Mouse (Mus musculus) limb, embryonic 15.5 days (tissue): ENCODE measurements around the gene Faah. TPM values are rescaled to one million over a fixed set of nuclear protein-coding genes. Genes with fewer than 3 reads are reported as not detected.

ENCODE experiments used
- ATAC-seq: fragments of 200-750 bp; cut with Nextera tagmentation; 2 replicates; pipeline ENCODE4 v1.8.0; 2017; ENCODE audit warnings: low read depth, moderate TSS enrichment; ENCODE audit not compliant: insufficient number of reproducible peaks, low FRiP score, low TSS enrichment
- H3K27ac ChIP-seq: fragments of 300-500 bp; sonication (generic); 2 replicates; pipeline ENCODE4 v1.5.1; 2015; ENCODE audit warnings: moderate library complexity, mild to moderate bottlenecking, inconsistent platforms
- H3K27me3 ChIP-seq: fragments of 300-500 bp; sonication (generic); 2 replicates; pipeline ENCODE4 v1.6.1; 2015; ENCODE audit warnings: inconsistent platforms
- H3K36me3 ChIP-seq: fragments of 300-500 bp; sonication (generic); 2 replicates; pipeline ENCODE4 v1.6.1; 2015; ENCODE audit warnings: inconsistent platforms
- H3K4me1 ChIP-seq: fragments of 300-500 bp; sonication (generic); 2 replicates; pipeline ENCODE4 v1.6.1; 2015; ENCODE audit warnings: inconsistent platforms
- H3K4me2 ChIP-seq: fragments of 300-500 bp; sonication (generic); 2 replicates; pipeline ENCODE4 v1.6.1; 2015; ENCODE audit warnings: mild to moderate bottlenecking, inconsistent platforms
- H3K4me3 ChIP-seq: fragments of 300-500 bp; sonication (generic); 2 replicates; pipeline ENCODE4 v1.5.1; 2015; ENCODE audit warnings: mild to moderate bottlenecking, inconsistent platforms
- H3K9ac ChIP-seq: fragments of 300-500 bp; sonication (generic); 2 replicates; pipeline ENCODE4 v1.6.1; 2015; ENCODE audit warnings: inconsistent platforms
- H3K9me3 ChIP-seq: fragments of 300-500 bp; sonication (generic); 2 replicates; pipeline ENCODE4 v1.6.1; 2016; ENCODE audit warnings: inconsistent platforms
- WGBS: fragments of 180-500 bp; shearing (Covaris S2); methylation state at CpG from one replicate; pipeline ENCODE4 v1.1.7; 2015; 5-methylcytosine and 5-hydroxymethylcytosine counted together
- polyA plus RNA-seq: library from polyadenylated mRNA; unstranded; fragments of >200 nt; fragmentation: Nextera tagmentation; extraction: Ambion mirVana; gene quantifications from 2 replicates; pipeline ENCODE4 v1.2.1, GENCODE M21; 2015

Faah gene
- polyA plus RNA-seq, 1 experiment from 2014 or later: 3.6 TPM

DNA sequence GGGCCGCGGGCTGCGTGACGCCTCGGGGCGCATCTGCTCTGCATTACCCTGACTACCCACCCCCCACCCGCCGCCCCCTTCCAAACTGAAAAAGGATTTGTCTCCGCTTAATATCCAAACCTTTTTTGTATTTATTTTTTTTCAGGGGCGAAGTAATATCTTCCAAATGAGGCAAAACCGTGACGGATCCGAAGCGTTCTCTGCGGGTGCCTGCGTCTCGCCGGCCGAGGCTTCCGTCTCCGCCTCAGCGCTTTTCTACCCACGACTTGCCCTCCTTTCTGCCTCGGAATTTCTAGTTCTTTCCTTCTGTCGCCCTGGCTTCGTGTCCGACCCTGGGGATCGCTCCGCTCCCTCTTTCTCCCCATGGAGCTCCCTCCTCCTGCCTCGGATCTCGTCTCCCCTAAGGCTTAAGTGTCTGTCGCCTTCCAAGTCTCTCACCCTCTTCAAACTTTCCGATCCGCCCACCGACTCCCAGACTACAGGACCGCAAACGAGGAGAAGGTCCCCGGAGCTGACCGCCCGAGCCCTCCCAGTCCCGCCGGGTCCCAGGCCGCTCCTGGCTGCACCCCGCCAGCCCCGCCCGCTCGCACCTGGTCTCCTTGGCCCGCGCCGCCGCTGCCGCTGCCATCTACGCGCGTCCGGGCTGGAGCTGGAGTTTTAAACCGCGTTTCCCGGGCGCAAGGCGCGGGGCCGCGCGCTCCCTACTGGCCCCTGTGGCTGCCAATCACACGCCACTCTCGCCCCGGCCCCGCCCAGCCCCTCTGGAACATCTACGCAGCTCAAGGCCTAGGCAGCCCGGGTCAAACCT, 78.2 kb downstream of the Faah start, which contains the start of gene Dmbx1:
Dmbx1 (minus strand) TSS at position 632 of the 808 bp plus-strand sequence.
- H3K27ac ChIP-seq: no peak within 1 kb of the TSS
- H3K27me3 ChIP-seq: peaks cover 99% of the 10 kb centered on the region
- H3K4me1 ChIP-seq: peaks cover 35% of the 10 kb centered on the region
- H3K9ac ChIP-seq: no peak within 1 kb of the TSS
- no peaks in the 10 kb centered on the region for H3K36me3 ChIP-seq
- peak within 1 kb of the TSS; percentile 60 for H3K4me2 ChIP-seq
- under 1% methylated on average over 71 of the region's 71 CpGs for WGBS
- no peak for ATAC-seq
- peak within 1 kb of the TSS; percentile 37 for H3K4me3 ChIP-seq
- H3K9me3 ChIP-seq: no peaks in the 10 kb centered on the region

DNA sequence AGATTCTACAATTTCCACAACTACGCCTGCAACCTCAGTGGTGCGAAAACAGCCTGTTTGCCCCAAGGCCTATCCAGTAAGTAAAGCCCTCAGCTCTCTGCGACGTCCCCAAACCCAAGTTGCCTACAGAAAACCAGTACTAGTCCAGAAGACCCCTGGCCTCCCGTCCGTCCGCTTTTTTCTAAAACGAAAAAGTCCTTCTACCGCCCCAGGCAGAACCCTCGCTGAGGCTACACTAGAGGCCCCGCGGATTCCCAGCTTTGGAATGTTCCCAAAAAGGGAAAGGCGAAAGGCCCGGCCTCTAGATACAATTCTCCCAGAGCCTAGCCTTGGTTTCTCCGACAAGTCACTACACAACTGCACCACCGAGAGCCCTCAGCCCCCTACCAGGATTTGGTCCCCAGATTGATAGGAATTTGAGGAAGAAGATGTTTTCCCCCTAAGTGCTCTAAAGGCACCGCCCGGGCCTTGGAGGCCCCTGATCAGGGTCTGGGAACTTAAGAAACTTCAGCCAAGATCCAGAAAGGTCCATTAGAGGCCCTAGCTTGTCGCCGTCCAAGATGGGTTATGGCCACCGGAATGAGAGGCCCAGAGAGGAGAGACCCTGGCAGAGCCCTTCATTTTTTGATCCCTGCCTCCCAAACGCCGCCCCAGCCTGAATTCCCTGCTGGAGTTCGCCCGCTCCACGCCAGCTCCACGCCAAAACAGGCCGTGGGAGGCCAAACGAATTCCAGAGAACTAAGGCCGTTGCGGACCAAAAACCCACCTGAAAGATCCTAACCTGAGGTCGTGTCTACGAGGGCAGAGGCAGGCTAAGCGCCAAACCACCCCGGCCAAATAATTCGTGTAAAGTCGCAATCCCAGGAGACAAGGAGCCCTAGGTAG, 79.2 kb downstream of the Faah start:
- peak overlapping the region; percentile 60 for H3K4me2 ChIP-seq
- no peaks in the 10 kb centered on the region for H3K9me3 ChIP-seq
- WGBS: 2% methylated on average over 37 of the region's 37 CpGs
- H3K36me3 ChIP-seq: no peaks in the 10 kb centered on the region
- H3K4me1 ChIP-seq: peaks cover 30% of the 10 kb centered on the region
- peak overlapping the region; percentile 37 for H3K4me3 ChIP-seq
- peaks cover 99% of the 10 kb centered on the region for H3K27me3 ChIP-seq
- no peak for ATAC-seq
- no peak overlapping the region for H3K9ac ChIP-seq
- no peak overlapping the region for H3K27ac ChIP-seq

DNA sequence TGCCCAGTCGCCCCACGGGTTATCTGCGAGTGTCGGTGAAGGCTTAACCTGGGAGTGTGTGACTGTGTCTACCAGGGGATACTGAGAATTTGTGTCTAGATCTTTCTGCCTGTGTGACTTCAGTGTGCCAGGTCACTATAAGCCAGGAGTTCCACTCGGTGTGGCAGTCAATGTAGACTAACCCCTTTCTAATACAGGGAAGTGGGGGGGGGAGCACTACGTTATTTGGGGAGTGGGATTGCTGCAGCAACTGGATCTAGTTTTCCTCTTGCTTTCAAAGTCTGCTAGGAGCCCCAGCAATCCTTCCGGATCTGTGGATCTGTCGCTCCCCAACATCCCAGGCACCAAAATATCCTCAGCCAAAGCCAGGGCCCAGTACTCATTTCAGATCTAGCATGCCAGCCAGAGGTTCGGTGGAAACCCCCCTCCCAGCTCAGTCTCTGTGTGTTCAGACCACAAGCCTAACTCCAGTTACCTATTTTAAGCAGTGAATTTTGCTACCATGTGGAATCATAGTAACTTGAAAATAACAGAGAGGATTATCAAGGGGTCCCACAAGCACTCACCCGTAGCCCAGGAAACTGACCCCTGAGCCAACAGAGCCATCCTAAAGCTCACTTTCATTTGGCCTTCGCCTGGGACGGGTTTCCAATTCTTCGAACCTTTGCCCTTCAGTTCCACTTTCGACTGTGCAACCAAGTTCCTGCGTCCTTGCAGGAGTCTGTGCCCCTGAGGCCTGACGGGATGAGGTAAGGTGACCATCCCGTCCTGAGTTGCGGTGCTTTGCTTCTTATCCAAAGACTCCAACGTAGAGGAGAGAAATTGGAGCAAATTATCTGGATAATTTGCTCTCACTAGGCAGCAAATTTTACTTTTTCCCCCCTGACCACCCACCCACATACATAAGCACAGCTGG, 80.4 kb downstream of the Faah start:
- H3K4me2 ChIP-seq: no peak overlapping the region
- no peak overlapping the region for H3K4me3 ChIP-seq
- H3K27ac ChIP-seq: no peak overlapping the region
- peaks cover 99% of the 10 kb centered on the region for H3K27me3 ChIP-seq
- no peaks in the 10 kb centered on the region for H3K9me3 ChIP-seq
- H3K9ac ChIP-seq: no peak overlapping the region
- peaks cover 30% of the 10 kb centered on the region for H3K4me1 ChIP-seq
- 8% methylated on average over 19 of the region's 19 CpGs for WGBS
- ATAC-seq: no peak
- H3K36me3 ChIP-seq: no peaks in the 10 kb centered on the region

DNA sequence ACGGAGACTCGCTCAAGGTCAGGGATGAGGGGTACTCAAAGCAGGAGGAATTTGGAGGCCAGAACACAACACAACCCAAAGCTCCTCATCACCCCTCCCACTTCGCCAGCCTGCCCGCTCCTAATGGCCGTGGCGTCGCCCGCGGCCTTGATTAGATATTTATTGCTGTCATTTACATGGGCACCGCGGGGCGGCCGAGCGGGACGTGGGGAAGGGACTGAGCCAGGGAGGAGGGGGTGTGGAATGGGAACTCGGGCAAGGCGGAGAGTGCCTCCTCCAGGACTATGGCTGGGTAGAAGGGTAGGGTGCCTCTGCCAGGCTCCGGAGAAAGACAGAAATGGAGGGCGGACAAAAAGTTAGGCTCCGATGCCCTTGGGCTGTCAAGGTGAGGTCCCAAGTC, 81.1 kb downstream of the Faah start:
- 1% methylated on average over 20 of the region's 20 CpGs for WGBS
- no peak overlapping the region for H3K4me3 ChIP-seq
- no peaks in the 10 kb centered on the region for H3K9me3 ChIP-seq
- H3K4me2 ChIP-seq: peak overlapping the region; percentile 0; the same call in 1 of the 2 replicates
- no peaks in the 10 kb centered on the region for H3K36me3 ChIP-seq
- H3K9ac ChIP-seq: no peak overlapping the region
- no peak for ATAC-seq
- H3K27me3 ChIP-seq: peaks cover 99% of the 10 kb centered on the region
- H3K4me1 ChIP-seq: peaks cover 30% of the 10 kb centered on the region
- H3K27ac ChIP-seq: no peak overlapping the region

DNA sequence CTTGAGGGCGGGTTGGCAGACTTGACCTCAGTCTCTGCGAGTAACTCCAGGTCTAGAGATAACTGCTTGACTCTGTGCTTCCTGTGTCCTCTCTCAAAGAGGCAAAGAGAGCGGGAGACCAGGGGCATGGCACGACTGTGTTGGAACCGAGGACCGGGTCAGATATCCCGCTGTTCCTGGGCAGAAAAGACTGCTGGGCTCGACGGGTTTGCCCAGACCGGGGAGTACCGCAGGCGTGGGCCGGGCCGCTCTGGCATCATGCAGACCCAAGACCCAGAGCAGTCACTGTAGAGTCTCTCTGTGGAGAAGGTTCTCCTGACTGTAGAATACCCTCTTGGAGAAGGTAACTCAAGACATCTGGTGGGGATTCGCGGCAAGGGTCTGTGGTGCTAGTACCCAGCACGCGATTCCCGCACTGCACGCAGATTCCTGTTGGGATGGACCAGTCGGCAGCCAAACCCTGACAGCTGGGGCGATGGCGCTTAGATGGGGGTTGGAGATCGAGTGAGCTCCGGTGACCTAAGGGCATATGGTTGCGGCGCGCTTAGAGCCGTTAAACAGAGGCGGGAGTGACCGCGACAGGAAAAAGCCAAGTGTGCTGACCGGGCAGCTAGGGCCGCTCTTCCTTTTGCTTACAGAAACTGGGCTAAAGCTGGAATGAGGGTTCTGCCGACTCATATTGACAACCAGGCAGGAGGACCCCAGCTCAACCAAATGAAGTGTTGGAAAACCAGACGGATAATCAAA, 81.7 kb downstream of the Faah start:
- Histone ChIP-seq H3K36me3 (no peaks in the 10 kb centered on the region), H3K4me3 (no peak overlapping the region), H3K4me1 (peaks cover 30% of the 10 kb centered on the region), H3K9ac (no peak overlapping the region), H3K4me2 (peak overlapping the region; percentile 0; the same call in 1 of the 2 replicates), H3K9me3 (no peaks in the 10 kb centered on the region), H3K27ac (no peak overlapping the region), H3K27me3 (peaks cover 99% of the 10 kb centered on the region)
- WGBS: 2% methylated on average over 36 of the region's 36 CpGs
- no peak for ATAC-seq

DNA sequence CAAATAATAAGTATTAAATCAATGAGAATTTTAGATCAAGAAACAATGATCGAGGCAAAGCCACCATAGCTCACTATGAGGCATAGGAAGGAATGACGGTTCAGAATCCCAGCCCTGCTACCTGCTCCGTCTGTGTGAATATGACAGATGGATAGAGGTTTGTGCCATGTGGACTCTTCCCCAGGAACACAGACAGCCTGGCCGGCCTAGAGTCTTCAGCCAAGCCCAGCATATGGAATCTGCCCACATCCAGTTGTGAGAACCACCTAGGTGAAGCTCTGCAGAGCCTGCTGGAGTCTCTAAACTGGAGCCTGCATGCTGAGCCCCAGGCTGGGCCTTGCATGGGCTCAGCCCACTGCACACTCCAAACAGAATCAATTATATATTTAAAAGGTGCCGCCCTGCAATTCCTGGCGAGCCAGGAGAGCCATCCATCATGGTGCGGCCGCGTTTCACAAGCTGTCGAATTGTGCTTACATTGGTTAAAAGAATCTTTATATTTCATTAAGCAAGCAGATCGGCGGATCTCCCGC, 86.1 kb downstream of the Faah start:
- no peak overlapping the region for H3K4me3 ChIP-seq
- no peaks in the 10 kb centered on the region for H3K36me3 ChIP-seq
- no peak overlapping the region for H3K9ac ChIP-seq
- H3K27ac ChIP-seq: no peak overlapping the region
- peaks cover 9% of the 10 kb centered on the region for H3K4me1 ChIP-seq
- H3K9me3 ChIP-seq: no peaks in the 10 kb centered on the region
- 37% methylated on average over 13 of the region's 13 CpGs for WGBS
- ATAC-seq: no peak
- peaks cover 93% of the 10 kb centered on the region for H3K27me3 ChIP-seq
- no peak overlapping the region for H3K4me2 ChIP-seq

DNA sequence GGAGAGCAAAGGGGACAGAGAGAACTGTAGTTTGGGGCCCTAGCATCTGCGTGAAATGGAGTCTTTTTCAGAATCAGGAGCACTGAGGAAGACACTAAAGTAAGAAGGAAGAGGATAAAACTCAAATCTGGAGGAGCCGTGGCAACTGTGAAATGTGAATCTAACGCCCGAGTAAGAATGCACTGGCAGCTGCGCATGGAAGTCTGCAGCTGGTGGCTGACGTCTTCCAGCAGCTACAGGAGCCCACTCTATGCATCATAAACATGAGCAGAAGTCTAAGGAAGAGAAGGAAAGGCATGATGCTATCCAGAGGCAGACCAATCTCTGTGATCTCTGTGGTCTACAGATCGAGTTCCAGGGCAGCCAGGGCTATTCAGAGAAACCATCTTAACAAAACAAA, 90.1 kb downstream of the Faah start:
- H3K9me3 ChIP-seq: no peaks in the 10 kb centered on the region
- no peak for ATAC-seq
- H3K9ac ChIP-seq: no peak overlapping the region
- H3K36me3 ChIP-seq: no peaks in the 10 kb centered on the region
- H3K4me2 ChIP-seq: no peak overlapping the region
- peaks cover 76% of the 10 kb centered on the region for H3K27me3 ChIP-seq
- no peaks in the 10 kb centered on the region for H3K4me1 ChIP-seq
- WGBS: 42% methylated on average over 7 of the region's 7 CpGs
- H3K4me3 ChIP-seq: no peak overlapping the region
- no peak overlapping the region for H3K27ac ChIP-seq

DNA sequence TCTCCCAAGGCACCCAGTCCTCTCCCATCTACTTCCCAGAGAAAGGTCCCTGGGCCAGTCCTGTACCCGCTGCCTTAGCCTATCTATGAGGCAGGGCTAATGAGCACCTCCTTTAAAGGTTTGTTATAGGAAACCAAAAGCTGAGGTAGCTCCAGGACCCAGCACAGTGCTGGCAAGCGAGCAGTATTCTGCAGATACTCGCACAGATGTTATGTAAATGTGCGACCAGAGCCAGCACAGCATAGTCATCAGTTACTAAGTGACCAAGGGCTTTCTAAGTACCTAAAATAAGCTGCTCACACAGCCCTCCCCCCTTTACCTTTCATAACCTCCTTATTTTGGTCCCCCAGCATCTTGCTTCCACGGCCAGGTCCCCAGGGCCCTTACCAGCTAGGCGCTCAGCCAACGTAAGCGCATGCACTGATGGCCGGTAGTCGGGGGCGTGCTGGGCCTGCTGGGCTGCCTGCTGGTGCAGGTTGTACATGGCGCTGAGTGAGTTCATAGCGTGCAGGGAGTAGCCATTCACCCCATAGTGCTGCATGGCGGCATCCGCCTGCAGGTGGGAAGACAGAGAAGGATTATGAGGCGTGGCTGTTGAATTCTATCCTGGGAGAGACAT, 94.4 kb downstream of the Faah start:
- Histone ChIP-seq H3K27ac (no peak overlapping the region), H3K9ac (no peak overlapping the region), H3K36me3 (no peaks in the 10 kb centered on the region), H3K4me2 (no peak overlapping the region), H3K4me3 (no peak overlapping the region), H3K4me1 (no peaks in the 10 kb centered on the region), H3K27me3 (peaks cover 74% of the 10 kb centered on the region), H3K9me3 (no peaks in the 10 kb centered on the region)
- WGBS: 65% methylated on average over 16 of the region's 16 CpGs
- no peak for ATAC-seq

DNA sequence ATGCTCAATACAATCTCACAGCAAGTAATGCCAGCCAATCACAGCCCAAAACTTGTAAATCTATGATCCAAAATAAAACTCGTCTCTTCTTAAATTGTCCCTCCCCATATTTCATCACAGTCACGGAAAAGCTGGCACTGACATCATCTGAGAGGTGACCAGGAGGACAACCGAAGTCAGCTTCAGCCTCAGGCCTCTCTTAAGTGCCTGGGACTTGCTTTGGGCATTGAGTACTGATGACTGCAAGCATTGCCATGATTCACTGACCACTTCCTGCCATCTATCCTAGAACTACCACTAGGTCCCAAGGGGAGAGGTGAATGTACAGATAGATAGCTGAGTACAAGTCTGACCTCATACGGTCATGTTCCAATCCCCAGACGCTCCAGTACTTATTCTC, 95.0 kb downstream of the Faah start:
- Histone ChIP-seq H3K4me2 (no peak overlapping the region), H3K9me3 (no peaks in the 10 kb centered on the region), H3K36me3 (no peaks in the 10 kb centered on the region), H3K4me1 (no peaks in the 10 kb centered on the region), H3K4me3 (no peak overlapping the region), H3K9ac (no peak overlapping the region), H3K27me3 (peaks cover 74% of the 10 kb centered on the region), H3K27ac (no peak overlapping the region)
- 84% methylated on average over 5 of the region's 5 CpGs for WGBS
- no peak for ATAC-seq

DNA sequence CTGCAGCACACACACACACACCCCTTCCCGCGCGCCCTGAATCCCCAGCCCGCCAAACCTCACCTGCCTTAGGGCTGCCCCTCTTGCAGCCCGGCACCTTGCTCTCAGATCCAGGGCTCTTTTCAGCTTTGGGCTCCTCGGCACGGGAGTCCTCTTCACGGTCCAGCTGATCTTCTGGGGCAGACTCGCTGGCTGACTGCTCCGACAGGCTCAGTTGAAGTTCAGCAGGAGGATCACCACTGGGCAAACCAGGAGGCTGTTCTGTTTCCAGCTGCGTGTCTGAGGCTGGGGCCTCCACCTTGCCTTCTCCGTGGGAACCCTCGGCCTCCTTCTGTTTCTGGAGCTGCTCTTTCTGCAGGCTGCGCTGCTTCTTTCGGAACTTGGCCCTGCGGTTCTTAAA, 97.8 kb downstream of the Faah start:
- no peak overlapping the region for H3K9ac ChIP-seq
- H3K9me3 ChIP-seq: no peaks in the 10 kb centered on the region
- H3K4me3 ChIP-seq: no peak overlapping the region
- WGBS: 86% methylated on average over 16 of the region's 16 CpGs
- peaks cover 84% of the 10 kb centered on the region for H3K27me3 ChIP-seq
- H3K4me1 ChIP-seq: no peaks in the 10 kb centered on the region
- no peaks in the 10 kb centered on the region for H3K36me3 ChIP-seq
- no peak for ATAC-seq
- no peak overlapping the region for H3K4me2 ChIP-seq
- no peak overlapping the region for H3K27ac ChIP-seq
